Mouse (Mus musculus): ENCODE measurements around the gene Pld2. TPM values are rescaled to one million over a fixed set of nuclear protein-coding genes. Genes with fewer than 3 reads are reported as not detected.
A peak's percentile ranks its signal among the peaks of the same experiment; 100 is the strongest.

The Pld2 gene
- polyA plus RNA-seq, 2 experiments = 7.5 to 18.9 TPM

DNA sequence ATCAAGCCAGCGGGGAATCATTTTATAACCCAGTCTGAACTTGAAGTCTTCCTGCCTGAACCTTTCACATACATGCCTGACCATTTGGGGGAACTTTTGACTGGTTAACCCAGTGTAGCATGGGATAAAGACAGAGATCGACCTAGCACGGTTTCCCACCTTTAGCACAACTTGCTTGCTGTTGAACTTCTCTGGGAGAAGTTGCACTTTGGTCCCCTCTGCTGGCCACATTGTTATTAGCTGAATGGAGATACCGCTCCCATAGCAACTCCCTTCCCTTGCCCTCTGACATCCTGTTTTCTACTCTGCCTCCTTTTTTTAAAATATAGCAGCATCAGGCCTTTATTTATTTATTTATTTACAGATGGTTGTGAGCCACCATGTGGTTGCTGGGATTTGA lies 33.5 kb upstream of the Pld2 start:
- Histone ChIP-seq H3K9ac (ENCODE audit: low read depth, low read length, severe bottlenecking) (no peak overlapping the region), H3K9me3 (ENCODE audit: control insufficient read depth, low read length) (no peaks in the 10 kb centered on the region), H3K4me3 (replicated peaks; ENCODE audit: low read length) (no peak overlapping the region), H3K27ac (replicated peaks; ENCODE audit: low read depth, low read length) (no peak overlapping the region), H3K36me3 (ENCODE audit: control insufficient read depth, insufficient read depth, low read length) (no peaks in the 10 kb centered on the region), H3K4me2 (replicated peaks; ENCODE audit: low read depth, low read length, severe bottlenecking) (no peak overlapping the region), H3K27me3 (ENCODE audit: control insufficient read depth, insufficient read depth, low read length) (no peaks in the 10 kb centered on the region), H3K4me1 (ENCODE audit: control insufficient read depth, insufficient read depth, low read length) (no peaks in the 10 kb centered on the region; the same call in 1 of the 2 replicates)
- no peak for ATAC-seq (ENCODE audit: low FRiP score, low read depth)
- no peak for TF ChIP-seq POLR2A (IDR thresholded peaks at IDR 0.05; ENCODE audit: borderline replicate concordance, extremely low read depth, insufficient read depth, insufficient read length)
- DNase-seq (ENCODE audit: low spot score) = peak; percentile 73
- WGBS = 26% methylated on average over 4 of the region's 4 CpGs

- Histone ChIP-seq H3K4me3 (replicated peaks; ENCODE audit: low read length) (no peak overlapping the region), H3K9me3 (ENCODE audit: control insufficient read depth, low read length) (no peaks in the 10 kb centered on the region), H3K4me2 (replicated peaks; ENCODE audit: low read depth, low read length, severe bottlenecking) (no peak overlapping the region), H3K27me3 (ENCODE audit: control insufficient read depth, insufficient read depth, low read length) (no peaks in the 10 kb centered on the region), H3K9ac (ENCODE audit: low read depth, low read length, severe bottlenecking) (no peak overlapping the region), H3K36me3 (ENCODE audit: control insufficient read depth, insufficient read depth, low read length) (no peaks in the 10 kb centered on the region), H3K4me1 (ENCODE audit: control insufficient read depth, insufficient read depth, low read length) (no peaks in the 10 kb centered on the region; the same call in 1 of the 2 replicates), H3K27ac (replicated peaks; ENCODE audit: low read depth, low read length) (no peak overlapping the region)
- WGBS = 68% methylated on average over 7 of the region's 7 CpGs
- no peak for TF ChIP-seq POLR2A (IDR thresholded peaks at IDR 0.05; ENCODE audit: borderline replicate concordance, extremely low read depth, insufficient read depth, insufficient read length)
- DNase-seq (ENCODE audit: low spot score) (no peak), ATAC-seq (ENCODE audit: low FRiP score, low read depth) (no peak)
Measured at GRCm38 (mm10) chr11:70506962-70507515, 32.8 kb upstream of the Pld2 start.

DNA sequence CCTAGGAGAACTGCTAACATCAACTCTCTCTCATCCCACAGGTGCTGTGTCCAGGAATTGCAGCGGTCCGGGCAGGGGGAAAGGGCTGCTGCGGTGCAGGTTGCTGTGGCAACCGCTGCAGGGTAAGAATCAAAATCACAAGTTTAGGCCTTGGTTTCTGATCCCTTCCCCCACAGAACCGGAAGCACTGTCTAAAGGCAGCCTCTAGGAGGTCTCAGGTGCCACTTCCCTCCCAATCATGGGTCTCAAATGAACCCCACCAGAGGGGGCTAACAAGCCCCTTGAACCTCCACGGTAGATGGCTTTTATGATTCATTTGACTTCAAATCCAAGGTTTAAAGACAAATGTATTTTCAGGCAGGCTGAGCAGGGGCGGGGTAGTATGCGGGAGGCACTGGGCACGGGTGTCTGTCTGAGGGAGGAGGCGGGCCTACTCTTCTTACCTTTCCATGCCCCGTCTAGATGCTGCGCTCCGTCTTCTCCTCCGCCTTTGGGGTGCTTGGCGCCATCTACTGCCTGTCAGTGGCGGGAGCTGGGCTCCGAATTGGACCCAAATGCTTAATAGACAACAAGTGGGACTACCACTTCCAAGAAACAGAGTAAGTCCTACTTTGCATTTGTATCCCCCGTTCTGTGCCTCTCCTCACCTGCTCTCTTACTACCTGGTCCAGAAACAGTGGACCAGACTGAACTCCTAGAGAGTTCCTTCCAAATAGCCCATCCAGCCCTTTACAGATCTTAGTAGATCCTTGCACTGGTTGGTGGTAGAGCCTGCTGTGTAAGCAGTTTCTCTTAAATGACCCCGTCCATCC lies 29.9 kb upstream of the Pld2 start:
- no peak for DNase-seq (ENCODE audit: low spot score)
- peak; percentile 71 for ATAC-seq (ENCODE audit: low FRiP score, low read depth)
- WGBS = 8% methylated on average over 19 of the region's 19 CpGs
- Histone ChIP-seq H3K9me3 (ENCODE audit: control insufficient read depth, low read length) (no peaks in the 10 kb centered on the region), H3K4me3 (replicated peaks; ENCODE audit: low read length) (no peak overlapping the region), H3K36me3 (ENCODE audit: control insufficient read depth, insufficient read depth, low read length) (no peaks in the 10 kb centered on the region), H3K27ac (replicated peaks; ENCODE audit: low read depth, low read length) (no peak overlapping the region), H3K4me1 (ENCODE audit: control insufficient read depth, insufficient read depth, low read length) (no peaks in the 10 kb centered on the region; the same call in 1 of the 2 replicates), H3K27me3 (ENCODE audit: control insufficient read depth, insufficient read depth, low read length) (no peaks in the 10 kb centered on the region), H3K4me2 (replicated peaks; ENCODE audit: low read depth, low read length, severe bottlenecking) (peak overlapping the region; percentile 37), H3K9ac (ENCODE audit: low read depth, low read length, severe bottlenecking) (no peak overlapping the region)
- TF ChIP-seq POLR2A (IDR thresholded peaks at IDR 0.05; ENCODE audit: borderline replicate concordance, extremely low read depth, insufficient read depth, insufficient read length) = no peak

- Histone ChIP-seq H3K4me3 (replicated peaks; ENCODE audit: low read length) (no peak overlapping the region), H3K36me3 (ENCODE audit: control insufficient read depth, insufficient read depth, low read length) (no peaks in the 10 kb centered on the region), H3K4me2 (replicated peaks; ENCODE audit: low read depth, low read length, severe bottlenecking) (no peak overlapping the region), H3K27ac (replicated peaks; ENCODE audit: low read depth, low read length) (no peak overlapping the region), H3K9me3 (ENCODE audit: control insufficient read depth, low read length) (no peaks in the 10 kb centered on the region), H3K27me3 (ENCODE audit: control insufficient read depth, insufficient read depth, low read length) (no peaks in the 10 kb centered on the region), H3K9ac (ENCODE audit: low read depth, low read length, severe bottlenecking) (no peak overlapping the region), H3K4me1 (ENCODE audit: control insufficient read depth, insufficient read depth, low read length) (no peaks in the 10 kb centered on the region; the same call in 1 of the 2 replicates)
- DNase-seq (ENCODE audit: low spot score) = no peak
- 71% methylated on average over 2 of the region's 2 CpGs for WGBS
- TF ChIP-seq POLR2A (IDR thresholded peaks at IDR 0.05; ENCODE audit: borderline replicate concordance, extremely low read depth, insufficient read depth, insufficient read length) = no peak
- ATAC-seq (ENCODE audit: low FRiP score, low read depth) = no peak
Measured at GRCm38 (mm10) chr11:70511242-70511641, 28.6 kb upstream of the Pld2 start.

DNA sequence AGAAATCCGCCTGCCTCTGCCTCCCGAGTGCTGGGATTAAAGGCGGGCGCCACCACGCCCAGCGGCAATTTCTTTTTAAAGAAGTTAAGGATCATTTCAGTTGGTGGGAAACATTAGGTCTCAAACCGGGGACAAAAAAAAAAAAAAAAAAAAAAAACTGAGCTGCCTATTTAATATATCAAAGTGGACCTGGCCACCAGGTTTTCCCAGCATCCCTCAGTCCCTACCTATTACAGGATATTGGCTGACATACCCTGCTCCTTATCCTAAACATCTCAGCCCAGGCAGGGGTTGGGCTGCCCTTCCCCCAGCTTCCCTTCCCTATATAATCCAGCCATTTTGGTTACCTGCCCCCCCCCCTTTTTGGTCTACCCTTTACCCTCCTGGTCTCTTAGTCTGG lies 28.0 kb upstream of the Pld2 start:
- Histone ChIP-seq H3K9ac (ENCODE audit: low read depth, low read length, severe bottlenecking) (no peak overlapping the region), H3K36me3 (ENCODE audit: control insufficient read depth, insufficient read depth, low read length) (no peaks in the 10 kb centered on the region), H3K4me2 (replicated peaks; ENCODE audit: low read depth, low read length, severe bottlenecking) (no peak overlapping the region), H3K9me3 (ENCODE audit: control insufficient read depth, low read length) (no peaks in the 10 kb centered on the region), H3K4me1 (ENCODE audit: control insufficient read depth, insufficient read depth, low read length) (no peaks in the 10 kb centered on the region; the same call in 1 of the 2 replicates), H3K27ac (replicated peaks; ENCODE audit: low read depth, low read length) (no peak overlapping the region), H3K27me3 (ENCODE audit: control insufficient read depth, insufficient read depth, low read length) (no peaks in the 10 kb centered on the region), H3K4me3 (replicated peaks; ENCODE audit: low read length) (no peak overlapping the region)
- 91% methylated on average over 7 of the region's 7 CpGs for WGBS
- no peak for TF ChIP-seq POLR2A (IDR thresholded peaks at IDR 0.05; ENCODE audit: borderline replicate concordance, extremely low read depth, insufficient read depth, insufficient read length)
- DNase-seq (ENCODE audit: low spot score) = no peak
- no peak for ATAC-seq (ENCODE audit: low FRiP score, low read depth)
